Mouse (Mus musculus) intestine, embryonic 14.5 days (tissue): ENCODE results near the gene Cdt1. TPM values are rescaled to one million over a fixed set of nuclear protein-coding genes. Genes with fewer than 3 reads are reported as not detected.

Source experiments
- ATAC-seq: fragments of 200-750 bp; cut with Nextera tagmentation; replicated peaks from 2 replicates; pipeline ENCODE4 v1.8.0; 2017; ENCODE audit warnings: low read depth, moderate number of reproducible peaks, moderate TSS enrichment, moderate library complexity; ENCODE audit not compliant: low FRiP score, low TSS enrichment
- DNase-seq: peaks from one replicate; pipeline ENCODE4 v3.0.0-alpha.2; 2018; ENCODE audit warnings: low spot score
- H3K27ac ChIP-seq: fragments of 300-500 bp; sonication (generic); 2 replicates; pipeline ENCODE4 v1.5.1; 2014; ENCODE audit warnings: low read depth, mild to moderate bottlenecking, control low read depth
- H3K27me3 ChIP-seq: fragments of 300-500 bp; sonication (generic); replicated peaks from 2 replicates; pipeline ENCODE4 v1.6.1; 2014; ENCODE audit warnings: low read length, control low read depth; ENCODE audit not compliant: control insufficient read depth, insufficient read depth
- H3K36me3 ChIP-seq: fragments of 300-500 bp; sonication (generic); 2 replicates; pipeline ENCODE4 v1.6.1; 2014; ENCODE audit warnings: low read length, control low read depth; ENCODE audit not compliant: control insufficient read depth, insufficient read depth
- H3K4me1 ChIP-seq: fragments of 300-500 bp; sonication (generic); replicated peaks from 2 replicates; pipeline ENCODE4 v1.6.1; 2014; ENCODE audit warnings: low read length, control low read depth, mixed read lengths; ENCODE audit not compliant: control insufficient read depth, insufficient read depth
- H3K4me2 ChIP-seq: fragments of 300-500 bp; sonication (generic); 2 replicates; pipeline ENCODE4 v1.6.1; 2014; ENCODE audit warnings: low read length
- H3K4me3 ChIP-seq: fragments of 300-500 bp; sonication (generic); 2 replicates; pipeline ENCODE4 v1.5.1; 2014; ENCODE audit warnings: low read depth, low read length, control low read depth, mixed read lengths
- H3K9ac ChIP-seq: fragments of 300-500 bp; sonication (generic); 2 replicates; pipeline ENCODE4 v1.6.1; 2014; ENCODE audit warnings: mild to moderate bottlenecking, low read length
- H3K9me3 ChIP-seq: fragments of 300-500 bp; sonication (generic); 2 replicates; pipeline ENCODE4 v1.6.1; 2016; ENCODE audit warnings: low read length, control low read depth; ENCODE audit not compliant: control insufficient read depth
- WGBS: fragments of 180-500 bp; shearing (Covaris S2); extraction: QIAGEN DNeasy Blood & Tissue Kit; methylation state at CpG from one replicate; pipeline ENCODE4 v1.1.7; 2014; 5-methylcytosine and 5-hydroxymethylcytosine counted together
- polyA plus RNA-seq: library from polyadenylated mRNA; unstranded; fragments of >200 nt; fragmentation: Nextera tagmentation; extraction: Ambion mirVana; gene quantifications from 2 replicates; pipeline ENCODE4 v1.2.1, GENCODE M21; 2014

Gene Cdt1
- polyA plus RNA-seq, 1 experiment from 2014 or later, result 49.3 TPM

- ATAC-seq (no peak), DNase-seq (no peak)
- no peaks in the 10 kb centered on the region for H3K27me3 ChIP-seq
- H3K36me3 ChIP-seq, result no peaks in the 10 kb centered on the region
- H3K27ac ChIP-seq, result peak overlapping the region; percentile 40; the same call in 1 of the 2 replicates
- H3K9me3 ChIP-seq, result no peaks in the 10 kb centered on the region
- no peak overlapping the region for H3K4me3 ChIP-seq
- H3K4me1 ChIP-seq, result 0 out of 2 replicates have a peak, but pooled peaks cover 19% of the 10 kb centered on the region
- WGBS, result 66% methylated on average over 12 of the region's 12 CpGs
- H3K9ac ChIP-seq, result no peak overlapping the region
- H3K4me2 ChIP-seq, result no peak overlapping the region
Observed at GRCm38 (mm10) chr8:122556030-122557009, 11.5 kb upstream of the Cdt1 start.

GRCm38 (mm10) chr8:122557248-122558038, 10.4 kb upstream of the Cdt1 start:
- no peaks in the 10 kb centered on the region for H3K27me3 ChIP-seq
- H3K36me3 ChIP-seq, result no peaks in the 10 kb centered on the region
- no peak overlapping the region for H3K4me2 ChIP-seq
- WGBS, result 40% methylated on average over 10 of the region's 10 CpGs
- H3K9me3 ChIP-seq, result no peaks in the 10 kb centered on the region
- no peak overlapping the region for H3K9ac ChIP-seq
- H3K4me3 ChIP-seq, result no peak overlapping the region
- 0 out of 2 replicates have a peak, but pooled peaks cover 19% of the 10 kb centered on the region for H3K4me1 ChIP-seq
- no peak overlapping the region for H3K27ac ChIP-seq
- DNase-seq (no peak), ATAC-seq (no peak)

GRCm38 (mm10) chr8:122558671-122559349, 9.0 kb upstream of the Cdt1 start:
- Histone ChIP-seq H3K9ac (no peak overlapping the region), H3K4me3 (no peak overlapping the region), H3K4me2 (no peak overlapping the region), H3K27me3 (no peaks in the 10 kb centered on the region), H3K9me3 (no peaks in the 10 kb centered on the region), H3K27ac (no peak overlapping the region), H3K36me3 (no peaks in the 10 kb centered on the region), H3K4me1 (0 out of 2 replicates have a peak, but pooled peaks cover 19% of the 10 kb centered on the region)
- 12% methylated on average over 10 of the region's 12 CpGs for WGBS
- DNase-seq (no peak), ATAC-seq (peak; percentile 30; the same call in 1 of the 2 replicates)

- Histone ChIP-seq H3K9ac (no peak overlapping the region), H3K4me1 (0 out of 2 replicates have a peak, but pooled peaks cover 16% of the 10 kb centered on the region), H3K4me3 (no peak overlapping the region), H3K27me3 (no peaks in the 10 kb centered on the region), H3K27ac (no peak overlapping the region), H3K4me2 (no peak overlapping the region), H3K9me3 (no peaks in the 10 kb centered on the region), H3K36me3 (no peaks in the 10 kb centered on the region)
- DNase-seq (no peak), ATAC-seq (no peak)
- 78% methylated on average over 5 of the region's 5 CpGs for WGBS
Observed at GRCm38 (mm10) chr8:122561199-122561598, 6.6 kb upstream of the Cdt1 start.

GRCm38 (mm10) chr8:122564363-122565352, 3.2 kb upstream of the Cdt1 start:
- no peak overlapping the region for H3K4me2 ChIP-seq
- no peaks in the 10 kb centered on the region for H3K27me3 ChIP-seq
- H3K9me3 ChIP-seq, result no peaks in the 10 kb centered on the region
- H3K27ac ChIP-seq, result peak overlapping the region; percentile 11; the same call in 1 of the 2 replicates
- DNase-seq (no peak), ATAC-seq (no peak)
- H3K9ac ChIP-seq, result no peak overlapping the region
- no peak overlapping the region for H3K4me3 ChIP-seq
- WGBS, result 76% methylated on average over 25 of the region's 25 CpGs
- H3K36me3 ChIP-seq, result peaks cover 5% of the 10 kb centered on the region; the same call in 1 of the 2 replicates
- peaks cover 18% of the 10 kb centered on the region for H3K4me1 ChIP-seq

- Histone ChIP-seq H3K9me3 (no peaks in the 10 kb centered on the region), H3K4me3 (peak overlapping the region; percentile 97), H3K27me3 (no peaks in the 10 kb centered on the region), H3K36me3 (peaks cover 26% of the 10 kb centered on the region), H3K9ac (peak overlapping the region; percentile 97), H3K4me2 (peak overlapping the region; percentile 87), H3K4me1 (peaks cover 18% of the 10 kb centered on the region), H3K27ac (peak overlapping the region; percentile 88)
- ATAC-seq (no peak), DNase-seq (no peak)
- 40% methylated on average over 6 of the region's 6 CpGs for WGBS
Observed at GRCm38 (mm10) chr8:122566766-122567165, 1.0 kb upstream of the Cdt1 start.

- peaks cover 39% of the 10 kb centered on the region for H3K36me3 ChIP-seq
- under 1% methylated on average over 34 of the region's 34 CpGs for WGBS
- peaks cover 18% of the 10 kb centered on the region for H3K4me1 ChIP-seq
- peak overlapping the region; percentile 97 for H3K4me3 ChIP-seq
- H3K9me3 ChIP-seq, result no peaks in the 10 kb centered on the region
- H3K9ac ChIP-seq, result peak overlapping the region; percentile 97
- peak overlapping the region; percentile 87 for H3K4me2 ChIP-seq
- H3K27me3 ChIP-seq, result no peaks in the 10 kb centered on the region
- H3K27ac ChIP-seq, result peak overlapping the region; percentile 88
- DNase-seq, result no peak
- no peak; the same call in 1 of the 2 replicates for ATAC-seq
Observed at GRCm38 (mm10) chr8:122568109-122568504, 292 bp downstream of the Cdt1 start.
